Mouse (Mus musculus) heart, embryonic 13.5 days (tissue): Measurements from ENCODE around the gene Map2k6. TPM values are rescaled to one million over a fixed set of nuclear protein-coding genes. Genes with fewer than 3 reads are reported as not detected.
A peak's percentile ranks its signal among the peaks of the same experiment; 100 is the strongest.

Experiments
- ATAC-seq: fragments of 200-750 bp; cut with Nextera tagmentation; 2 replicates; pipeline ENCODE4 v1.8.0; 2017; ENCODE audit warnings: moderate TSS enrichment; ENCODE audit not compliant: insufficient number of reproducible peaks, low FRiP score, low TSS enrichment; ENCODE audit errors: extremely low read depth
- H3K27ac ChIP-seq: fragments of 300-500 bp; sonication (generic); replicated peaks from 2 replicates; pipeline ENCODE4 v1.5.1; 2015; ENCODE audit warnings: moderate library complexity, mild to moderate bottlenecking, inconsistent platforms
- H3K27me3 ChIP-seq: fragments of 300-500 bp; sonication (generic); replicated peaks from 2 replicates; pipeline ENCODE4 v1.6.1; 2015; ENCODE audit warnings: mild to moderate bottlenecking, inconsistent platforms
- H3K36me3 ChIP-seq: fragments of 300-500 bp; sonication (generic); 2 replicates; pipeline ENCODE4 v1.6.1; 2015; ENCODE audit warnings: mild to moderate bottlenecking, inconsistent platforms
- H3K4me1 ChIP-seq: fragments of 300-500 bp; sonication (generic); 2 replicates; pipeline ENCODE4 v1.6.1; 2015; ENCODE audit warnings: inconsistent platforms
- H3K4me2 ChIP-seq: fragments of 300-500 bp; sonication (generic); 2 replicates; pipeline ENCODE4 v1.6.1; 2015; ENCODE audit warnings: inconsistent platforms, mild to moderate bottlenecking, moderate library complexity
- H3K4me3 ChIP-seq: fragments of 300-500 bp; sonication (generic); 2 replicates; pipeline ENCODE4 v1.5.1; 2015; ENCODE audit warnings: moderate library complexity, mild to moderate bottlenecking, inconsistent platforms
- H3K9ac ChIP-seq: fragments of 300-500 bp; sonication (generic); 2 replicates; pipeline ENCODE4 v1.6.1; 2015; ENCODE audit warnings: inconsistent platforms, mild to moderate bottlenecking, moderate library complexity
- H3K9me3 ChIP-seq: fragments of 300-500 bp; sonication (generic); 2 replicates; pipeline ENCODE4 v1.6.1; 2016; ENCODE audit warnings: inconsistent platforms
- WGBS: fragments of 180-500 bp; shearing (Covaris S2); methylation state at CpG from one replicate; pipeline ENCODE4 v1.1.7; 2015; ENCODE audit warnings: mixed read lengths; 5-methylcytosine and 5-hydroxymethylcytosine counted together
- polyA plus RNA-seq: library from polyadenylated mRNA; unstranded; fragments of >200 nt; fragmentation: Nextera tagmentation; extraction: Ambion mirVana; gene quantifications from 2 replicates; pipeline ENCODE4 v1.2.1, GENCODE M21; 2015

The Map2k6 gene
- polyA plus RNA-seq, 1 experiment from 2014 or later: 14.4 TPM

GRCm38 (mm10) chr11:110495323-110496060, 96.6 kb downstream of the Map2k6 start:
- WGBS: 77% methylated on average over 4 of the region's 4 CpGs
- no peak overlapping the region for H3K9ac ChIP-seq
- H3K27ac ChIP-seq: no peak overlapping the region
- peaks cover 58% of the 10 kb centered on the region for H3K36me3 ChIP-seq
- no peak overlapping the region for H3K4me2 ChIP-seq
- no peaks in the 10 kb centered on the region for H3K9me3 ChIP-seq
- no peaks in the 10 kb centered on the region for H3K27me3 ChIP-seq
- ATAC-seq: no peak
- no peak overlapping the region for H3K4me3 ChIP-seq
- H3K4me1 ChIP-seq: peaks cover 14% of the 10 kb centered on the region

- no peak for ATAC-seq
- Histone ChIP-seq H3K4me2 (no peak overlapping the region), H3K9me3 (no peaks in the 10 kb centered on the region), H3K27me3 (no peaks in the 10 kb centered on the region), H3K36me3 (peaks cover 63% of the 10 kb centered on the region), H3K9ac (no peak overlapping the region), H3K4me3 (no peak overlapping the region), H3K27ac (no peak overlapping the region), H3K4me1 (peaks cover 14% of the 10 kb centered on the region)
- 47% methylated on average over 12 of the region's 12 CpGs for WGBS
These were observed 97.1 kb downstream of the Map2k6 start for GRCm38 (mm10) chr11:110496061-110496446.

- H3K4me2 ChIP-seq: no peak overlapping the region
- H3K4me3 ChIP-seq: no peak overlapping the region
- peaks cover 15% of the 10 kb centered on the region for H3K4me1 ChIP-seq
- no peaks in the 10 kb centered on the region for H3K27me3 ChIP-seq
- H3K27ac ChIP-seq: peak overlapping the region; percentile 57
- 89% methylated on average over 8 of the region's 8 CpGs for WGBS
- no peak for ATAC-seq
- peaks cover 58% of the 10 kb centered on the region for H3K36me3 ChIP-seq
- no peaks in the 10 kb centered on the region for H3K9me3 ChIP-seq
- H3K9ac ChIP-seq: no peak overlapping the region
These were observed 98.8 kb downstream of the Map2k6 start for GRCm38 (mm10) chr11:110497743-110498142.

GRCm38 (mm10) chr11:110498651-110499213, 99.8 kb downstream of the Map2k6 start:
- Histone ChIP-seq H3K9me3 (no peaks in the 10 kb centered on the region), H3K36me3 (peaks cover 48% of the 10 kb centered on the region), H3K4me1 (peaks cover 21% of the 10 kb centered on the region), H3K9ac (peak overlapping the region; percentile 42; the same call in 1 of the 2 replicates), H3K27ac (peak overlapping the region; percentile 84), H3K27me3 (no peaks in the 10 kb centered on the region), H3K4me3 (no peak overlapping the region), H3K4me2 (no peak overlapping the region)
- WGBS: 14% methylated on average over 6 of the region's 6 CpGs
- ATAC-seq: peak; percentile 48; the same call in 1 of the 2 replicates

GRCm38 (mm10) chr11:110502937-110503670, 104.2 kb downstream of the Map2k6 start:
- no peak overlapping the region for H3K27ac ChIP-seq

GRCm38 (mm10) chr11:110511466-110511865, 112.5 kb downstream of the Map2k6 start:
- H3K9ac ChIP-seq: no peak overlapping the region
- H3K27ac ChIP-seq: no peak overlapping the region
- 0 out of 2 replicates have a peak, but pooled peaks cover 10% of the 10 kb centered on the region for H3K9me3 ChIP-seq
- ATAC-seq: no peak
- H3K36me3 ChIP-seq: peaks cover 68% of the 10 kb centered on the region
- H3K27me3 ChIP-seq: no peaks in the 10 kb centered on the region
- 86% methylated on average over 7 of the region's 7 CpGs for WGBS
- H3K4me2 ChIP-seq: no peak overlapping the region
- no peak overlapping the region for H3K4me3 ChIP-seq
- no peaks in the 10 kb centered on the region for H3K4me1 ChIP-seq

More at GRCm38 (mm10) chr11:110502937-110503670, 104.2 kb downstream of the Map2k6 start:
- no peaks in the 10 kb centered on the region for H3K27me3 ChIP-seq
- no peak overlapping the region for H3K4me3 ChIP-seq
- no peak for ATAC-seq
- WGBS: 65% methylated on average over 11 of the region's 11 CpGs
- no peak overlapping the region for H3K4me2 ChIP-seq
- peaks cover 21% of the 10 kb centered on the region for H3K4me1 ChIP-seq
- H3K36me3 ChIP-seq: peaks cover 47% of the 10 kb centered on the region
- no peak overlapping the region for H3K9ac ChIP-seq
- H3K9me3 ChIP-seq: 0 out of 2 replicates have a peak, but pooled peaks cover 2% of the 10 kb centered on the region

- H3K9me3 ChIP-seq: peaks cover 6% of the 10 kb centered on the region; the same call in 1 of the 2 replicates
- peaks cover 24% of the 10 kb centered on the region for H3K36me3 ChIP-seq
- WGBS: 83% methylated on average over 1 of the region's 1 CpGs
- H3K4me2 ChIP-seq: no peak overlapping the region
- H3K9ac ChIP-seq: no peak overlapping the region
- no peaks in the 10 kb centered on the region for H3K4me1 ChIP-seq
- H3K4me3 ChIP-seq: no peak overlapping the region
- no peak for ATAC-seq
- H3K27ac ChIP-seq: no peak overlapping the region
- H3K27me3 ChIP-seq: no peaks in the 10 kb centered on the region
These were observed 119.7 kb downstream of the Map2k6 start for GRCm38 (mm10) chr11:110518648-110519047.

- no peak overlapping the region for H3K9ac ChIP-seq
- ATAC-seq: no peak
- no peak overlapping the region for H3K27ac ChIP-seq
- H3K36me3 ChIP-seq: peaks cover 10% of the 10 kb centered on the region
- H3K4me1 ChIP-seq: no peaks in the 10 kb centered on the region
- H3K4me3 ChIP-seq: no peak overlapping the region
- H3K9me3 ChIP-seq: peaks cover 6% of the 10 kb centered on the region; the same call in 1 of the 2 replicates
- H3K4me2 ChIP-seq: no peak overlapping the region
- WGBS: 74% methylated on average over 2 of the region's 2 CpGs
- H3K27me3 ChIP-seq: no peaks in the 10 kb centered on the region
These were observed 124.0 kb downstream of the Map2k6 start for GRCm38 (mm10) chr11:110522906-110523305.

- Histone ChIP-seq H3K4me1 (no peaks in the 10 kb centered on the region), H3K4me2 (no peak overlapping the region), H3K4me3 (no peak overlapping the region), H3K9me3 (peaks cover 3% of the 10 kb centered on the region; the same call in 1 of the 2 replicates), H3K9ac (no peak overlapping the region), H3K27me3 (no peaks in the 10 kb centered on the region), H3K36me3 (no peaks in the 10 kb centered on the region), H3K27ac (no peak overlapping the region)
- ATAC-seq: no peak
- 88% methylated on average over 4 of the region's 4 CpGs for WGBS
These were observed 127.2 kb downstream of the Map2k6 start for GRCm38 (mm10) chr11:110526156-110526555.

GRCm38 (mm10) chr11:110531087-110531486, 132.2 kb downstream of the Map2k6 start:
- Histone ChIP-seq H3K4me1 (no peaks in the 10 kb centered on the region), H3K27ac (no peak overlapping the region)
- no peak for ATAC-seq

GRCm38 (mm10) chr11:110534856-110535255, 135.9 kb downstream of the Map2k6 start:
- no peaks in the 10 kb centered on the region for H3K27me3 ChIP-seq
- H3K9ac ChIP-seq: no peak overlapping the region
- ATAC-seq: no peak
- H3K36me3 ChIP-seq: no peaks in the 10 kb centered on the region
- WGBS: 69% methylated on average over 4 of the region's 4 CpGs
- no peak overlapping the region for H3K27ac ChIP-seq
- no peaks in the 10 kb centered on the region for H3K9me3 ChIP-seq
- no peak overlapping the region for H3K4me2 ChIP-seq
- no peaks in the 10 kb centered on the region for H3K4me1 ChIP-seq
- H3K4me3 ChIP-seq: no peak overlapping the region

More at GRCm38 (mm10) chr11:110531087-110531486, 132.2 kb downstream of the Map2k6 start:
- WGBS: 66% methylated on average over 7 of the region's 7 CpGs
- Histone ChIP-seq H3K4me2 (no peak overlapping the region), H3K9ac (no peak overlapping the region), H3K36me3 (no peaks in the 10 kb centered on the region), H3K27me3 (no peaks in the 10 kb centered on the region), H3K4me3 (no peak overlapping the region), H3K9me3 (no peaks in the 10 kb centered on the region)
